Mouse (Mus musculus): ENCODE results near the gene Immp1l. TPM values are rescaled to one million over a fixed set of nuclear protein-coding genes. Genes with fewer than 3 reads are reported as not detected.

Gene Immp1l
- polyA plus RNA-seq, 1 experiment from 2014 or later = 124 TPM

DNA sequence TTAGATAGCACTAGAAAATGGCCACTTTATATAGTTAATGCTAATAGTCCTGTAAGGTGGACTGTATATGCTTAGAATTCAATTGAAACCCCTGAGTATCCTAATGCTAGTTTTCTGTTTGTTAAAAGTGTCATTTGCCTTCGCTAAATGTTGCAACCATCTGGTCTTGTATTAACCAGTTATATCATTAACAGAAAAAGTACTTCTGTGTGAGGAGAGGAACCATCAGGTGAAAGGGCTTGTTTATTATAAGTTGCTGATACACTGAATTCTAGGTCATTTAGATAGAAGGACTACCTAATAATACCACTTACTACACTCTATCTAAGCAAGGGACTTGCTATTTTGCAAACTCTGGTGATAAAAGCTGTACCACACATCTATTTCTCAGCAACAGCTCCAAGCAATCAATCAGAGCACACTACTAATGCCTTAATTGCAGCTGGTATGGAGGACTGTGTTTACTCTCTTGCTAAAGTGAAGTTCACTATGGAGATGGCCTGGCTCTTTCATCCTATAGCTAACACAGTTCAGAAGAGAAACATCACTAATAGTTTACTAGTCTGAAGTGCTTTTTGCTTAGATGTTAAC lies 47.0 kb downstream of the Immp1l start:
- Histone ChIP-seq H3K36me3 (no peaks in the 10 kb centered on the region), H3K9me3 (no peaks in the 10 kb centered on the region), H3K27me3 (replicated peaks) (no peaks in the 10 kb centered on the region), H3K4me1 (no peaks in the 10 kb centered on the region), H3K4me2 (no peak overlapping the region), H3K4me3 (replicated peaks) (no peak overlapping the region), H3K27ac (no peak overlapping the region), H3K9ac (no peak overlapping the region)
- ATAC-seq (ENCODE audit: insufficient read depth, low FRiP score, low read depth) = no peak
- WGBS = 50% methylated on average over 1 of the region's 1 CpGs

- no peak for ATAC-seq (ENCODE audit: insufficient read depth, low FRiP score, low read depth)
- H3K4me3 ChIP-seq (replicated peaks) = no peak overlapping the region
These were observed 49.4 kb downstream of the Immp1l start for GRCm38 (mm10) chr2:105953862-105954261.

GRCm38 (mm10) chr2:105963447-105963846 lies 59.0 kb downstream of the Immp1l start:
- ATAC-seq (ENCODE audit: insufficient read depth, low FRiP score, low read depth) = no peak
- WGBS = 79% methylated on average over 1 of the region's 1 CpGs
- Histone ChIP-seq H3K27me3 (replicated peaks) (no peaks in the 10 kb centered on the region), H3K4me3 (replicated peaks) (no peak overlapping the region), H3K4me2 (no peak overlapping the region), H3K9me3 (no peaks in the 10 kb centered on the region), H3K4me1 (no peaks in the 10 kb centered on the region), H3K9ac (no peak overlapping the region), H3K27ac (no peak overlapping the region), H3K36me3 (no peaks in the 10 kb centered on the region)

More at GRCm38 (mm10) chr2:105953862-105954261, 49.4 kb downstream of the Immp1l start:
- Histone ChIP-seq H3K4me1 (no peaks in the 10 kb centered on the region), H3K36me3 (no peaks in the 10 kb centered on the region), H3K9me3 (no peaks in the 10 kb centered on the region), H3K27me3 (replicated peaks) (no peaks in the 10 kb centered on the region), H3K27ac (no peak overlapping the region), H3K4me2 (no peak overlapping the region), H3K9ac (no peak overlapping the region)
- WGBS = 73% methylated on average over 4 of the region's 4 CpGs

DNA sequence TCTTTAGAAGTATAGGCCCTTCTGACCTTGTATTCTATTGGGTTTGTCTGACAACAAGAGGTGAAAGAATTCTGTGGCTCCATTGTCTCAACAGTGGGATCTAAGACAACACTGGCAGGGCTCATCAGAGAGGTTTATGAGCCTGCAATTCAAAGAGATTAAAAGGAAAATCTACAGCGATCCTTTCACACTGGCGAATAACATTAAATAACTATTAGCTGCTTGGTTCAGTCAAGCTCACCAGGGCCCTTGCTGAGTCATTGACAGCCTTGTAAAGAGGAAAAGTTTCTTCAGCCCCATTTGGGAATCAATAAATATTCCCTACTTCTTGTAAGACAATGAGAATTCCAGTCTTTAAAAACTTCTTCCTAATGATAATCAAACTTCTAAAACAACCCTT lies 69.5 kb downstream of the Immp1l start:
- H3K4me2 ChIP-seq = no peak overlapping the region
- H3K27me3 ChIP-seq (replicated peaks) = no peaks in the 10 kb centered on the region
- no peaks in the 10 kb centered on the region for H3K9me3 ChIP-seq
- H3K4me3 ChIP-seq (replicated peaks) = no peak overlapping the region
- H3K27ac ChIP-seq = no peak overlapping the region
- ATAC-seq (ENCODE audit: insufficient read depth, low FRiP score, low read depth) = no peak
- H3K36me3 ChIP-seq = peaks cover 4% of the 10 kb centered on the region; the same call in 1 of the 2 replicates
- no peaks in the 10 kb centered on the region for H3K4me1 ChIP-seq
- WGBS = 37% methylated on average over 2 of the region's 2 CpGs
- H3K9ac ChIP-seq = no peak overlapping the region

- Histone ChIP-seq H3K4me2 (no peak overlapping the region), H3K27ac (no peak overlapping the region), H3K9ac (no peak overlapping the region), H3K4me3 (replicated peaks) (no peak overlapping the region), H3K4me1 (no peaks in the 10 kb centered on the region), H3K27me3 (replicated peaks) (no peaks in the 10 kb centered on the region), H3K9me3 (no peaks in the 10 kb centered on the region), H3K36me3 (no peaks in the 10 kb centered on the region)
- 98% methylated on average over 2 of the region's 2 CpGs for WGBS
- no peak for ATAC-seq (ENCODE audit: insufficient read depth, low FRiP score, low read depth)
These were observed 73.6 kb downstream of the Immp1l start for GRCm38 (mm10) chr2:105978065-105978464.

DNA sequence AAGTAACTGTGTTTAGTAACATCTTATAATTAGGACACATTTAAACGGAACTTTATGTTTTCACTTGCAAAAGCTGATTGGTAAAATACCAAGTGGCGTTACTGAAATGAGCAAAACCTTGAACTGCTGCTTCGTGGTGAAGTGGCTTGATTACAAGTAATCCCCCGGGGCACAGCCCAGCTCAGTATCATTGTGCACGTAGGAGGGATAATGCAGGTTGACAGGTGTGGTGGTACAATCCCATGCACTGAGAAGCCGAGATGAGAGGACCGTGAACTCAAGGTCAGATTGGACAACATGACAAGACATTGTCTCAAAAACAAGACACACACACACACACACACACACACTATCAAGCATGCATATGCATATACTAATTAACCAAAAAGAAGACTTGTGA lies 80.8 kb downstream of the Immp1l start:
- ATAC-seq (ENCODE audit: insufficient read depth, low FRiP score, low read depth) = no peak
- Histone ChIP-seq H3K27me3 (replicated peaks) (no peaks in the 10 kb centered on the region), H3K4me1 (no peaks in the 10 kb centered on the region), H3K36me3 (no peaks in the 10 kb centered on the region), H3K27ac (no peak overlapping the region), H3K9ac (no peak overlapping the region), H3K4me3 (replicated peaks) (no peak overlapping the region), H3K9me3 (no peaks in the 10 kb centered on the region), H3K4me2 (no peak overlapping the region)
- 86% methylated on average over 7 of the region's 7 CpGs for WGBS

- no peak overlapping the region for H3K27ac ChIP-seq
- no peaks in the 10 kb centered on the region for H3K9me3 ChIP-seq
- H3K27me3 ChIP-seq (replicated peaks) = no peaks in the 10 kb centered on the region
- H3K4me3 ChIP-seq (replicated peaks) = no peak overlapping the region
- ATAC-seq (ENCODE audit: insufficient read depth, low FRiP score, low read depth) = no peak
- H3K4me1 ChIP-seq = no peaks in the 10 kb centered on the region
- H3K4me2 ChIP-seq = no peak overlapping the region
- no peak overlapping the region for H3K9ac ChIP-seq
- H3K36me3 ChIP-seq = no peaks in the 10 kb centered on the region
- WGBS = 50% methylated on average over 1 of the region's 1 CpGs
These were observed 82.7 kb downstream of the Immp1l start for GRCm38 (mm10) chr2:105987131-105987530.

DNA sequence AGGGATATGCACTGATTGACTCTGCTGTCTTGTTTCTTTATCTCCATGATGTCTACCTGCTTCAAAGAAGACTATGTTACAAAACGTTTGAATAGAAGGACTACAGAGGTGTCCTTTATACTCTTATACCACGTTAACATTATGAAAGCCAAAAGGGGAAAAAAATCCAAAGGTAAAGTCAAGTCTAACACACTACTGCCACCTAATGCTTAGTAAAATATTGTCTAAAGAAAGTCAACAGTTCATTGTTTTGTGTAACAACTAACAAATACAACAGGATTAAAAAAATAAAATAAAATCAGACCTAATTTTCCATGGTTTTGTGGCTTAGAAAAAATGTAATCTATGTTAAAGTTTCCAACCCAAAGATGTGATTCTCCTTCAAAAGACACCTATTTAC lies 83.6 kb downstream of the Immp1l start:
- H3K36me3 ChIP-seq = no peaks in the 10 kb centered on the region
- no peaks in the 10 kb centered on the region for H3K4me1 ChIP-seq
- H3K9ac ChIP-seq = no peak overlapping the region
- 33% methylated on average over 2 of the region's 2 CpGs for WGBS
- H3K27ac ChIP-seq = no peak overlapping the region
- ATAC-seq (ENCODE audit: insufficient read depth, low FRiP score, low read depth) = no peak
- H3K4me3 ChIP-seq (replicated peaks) = no peak overlapping the region
- H3K9me3 ChIP-seq = no peaks in the 10 kb centered on the region
- H3K4me2 ChIP-seq = no peak overlapping the region
- no peaks in the 10 kb centered on the region for H3K27me3 ChIP-seq (replicated peaks)

DNA sequence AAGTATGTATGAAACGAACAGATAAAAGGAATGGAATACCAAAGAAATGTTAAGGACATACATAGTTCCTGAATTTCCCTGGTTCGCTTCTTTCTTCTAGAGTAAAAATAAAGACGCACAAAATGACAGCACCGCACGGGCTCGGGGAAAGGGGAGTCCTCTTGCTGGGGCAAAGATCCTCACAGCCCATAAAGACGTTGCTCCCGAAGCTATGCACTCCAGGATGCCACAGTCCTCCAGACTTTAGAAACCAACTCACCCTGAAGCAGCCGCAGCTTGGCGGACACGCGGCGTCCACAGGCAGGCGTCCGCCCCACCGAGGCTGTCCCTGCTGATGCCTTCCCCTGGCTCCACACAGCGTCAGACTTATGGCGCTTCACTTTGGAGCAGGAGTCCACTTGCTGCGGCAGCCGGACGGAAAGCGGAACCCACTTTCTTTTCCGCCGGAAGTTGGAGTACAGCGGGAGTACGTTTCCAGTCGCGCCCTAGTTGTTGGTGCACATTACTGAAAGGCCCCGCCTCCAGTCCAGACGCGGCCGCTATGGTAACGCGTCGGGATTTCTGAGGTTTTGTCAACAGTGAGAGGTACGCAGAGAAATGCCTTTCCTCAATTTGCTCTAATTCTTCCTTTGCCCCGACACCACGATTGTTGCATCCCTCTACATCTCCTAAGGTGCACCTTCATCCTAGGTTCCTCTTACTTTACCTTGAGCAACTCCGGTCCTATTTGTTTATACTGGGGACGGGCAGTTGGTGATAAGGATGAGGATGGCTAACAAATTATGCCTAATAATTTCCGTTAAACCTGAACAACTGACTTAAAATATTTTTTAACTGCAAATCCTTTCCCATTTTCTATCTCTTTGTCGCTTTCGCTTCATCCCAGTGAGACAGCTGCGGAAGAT lies 98.6 kb downstream of the Immp1l start, which contains the start of gene Dnajc24:
Dnajc24 (minus strand) TSS at position 715 of the 905 bp plus-strand sequence.
- H3K27ac ChIP-seq = peak within 1 kb of the TSS; percentile 85
- no peaks in the 10 kb centered on the region for H3K4me1 ChIP-seq
- H3K4me3 ChIP-seq (replicated peaks) = peak within 1 kb of the TSS; percentile 93
- 2% methylated on average over 44 of the region's 44 CpGs for WGBS
- no peaks in the 10 kb centered on the region for H3K9me3 ChIP-seq
- H3K9ac ChIP-seq = peak within 1 kb of the TSS; percentile 65
- peak; percentile 98 for ATAC-seq (ENCODE audit: insufficient read depth, low FRiP score, low read depth)
- no peaks in the 10 kb centered on the region for H3K36me3 ChIP-seq
- peak within 1 kb of the TSS; percentile 59 for H3K4me2 ChIP-seq
- H3K27me3 ChIP-seq (replicated peaks) = no peaks in the 10 kb centered on the region

DNA sequence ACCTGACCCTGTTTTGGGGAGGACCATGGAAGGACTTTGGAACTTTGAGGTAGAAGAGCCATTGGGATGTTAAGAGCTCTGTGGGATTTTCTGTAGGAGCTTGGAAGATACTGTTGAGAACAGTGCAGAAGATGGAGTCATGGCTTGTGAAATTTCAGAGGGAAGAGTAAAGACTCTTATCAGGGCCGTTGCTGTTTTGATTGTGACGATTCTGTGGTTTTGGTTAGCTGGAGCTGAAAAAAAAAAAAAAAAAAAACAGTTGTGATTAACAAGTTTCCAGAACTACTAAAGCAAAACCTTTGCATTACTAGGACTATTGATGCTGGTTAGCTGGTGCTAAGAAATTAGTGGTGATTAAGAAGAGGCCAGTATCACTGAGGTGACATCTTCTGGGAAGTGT lies 104.0 kb downstream of the Immp1l start:
- no peaks in the 10 kb centered on the region for H3K27me3 ChIP-seq (replicated peaks)
- H3K4me3 ChIP-seq (replicated peaks) = no peak overlapping the region
- no peak for ATAC-seq (ENCODE audit: insufficient read depth, low FRiP score, low read depth)
- no peak overlapping the region for H3K27ac ChIP-seq
- no peak overlapping the region for H3K9ac ChIP-seq
- no peaks in the 10 kb centered on the region for H3K36me3 ChIP-seq
- 53% methylated on average over 2 of the region's 2 CpGs for WGBS
- no peaks in the 10 kb centered on the region for H3K4me1 ChIP-seq
- no peaks in the 10 kb centered on the region for H3K9me3 ChIP-seq
- no peak overlapping the region for H3K4me2 ChIP-seq
